In genomic region chr19:49911738-49912137, GRCm38 (mm10) we compare ENCODE assay signal across 22 mouse cellular contexts.
DNase-seq lines count a peak whose midpoint lies in the region; ATAC-seq and TF ChIP-seq lines count a peak whose summit lies in the region.
"Had no signal": no experiment of that assay in that cellular context is flagged by ENCODE, and none has a peak within 500 bp of the region (broad histone marks: within the 10 kb centered on the region; RNA-seq: fewer than 3 reads in every experiment).

No protein-coding gene starts in this region.

- POLR2A ChIA-PET in Patski (lab: Charles Lee): no interaction called here

- H3K27ac ChIP-seq in kidney, postnatal 0 days: no peak overlapping the region
- H3K27ac ChIP-seq in kidney, embryonic 15.5 days: no peak overlapping the region

- H3K9me3 ChIP-seq in kidney, postnatal 0 days (replicated peaks; ENCODE audit: low read length): no peaks in the 10 kb centered on the region
- H3K9me3 ChIP-seq in kidney, embryonic 15.5 days (replicated peaks): no peaks in the 10 kb centered on the region

- H3K9ac ChIP-seq in kidney, postnatal 0 days (ENCODE audit: low read depth, low read length): no peak overlapping the region
- H3K9ac ChIP-seq in kidney, embryonic 15.5 days: no peak overlapping the region

- H3K4me1 ChIP-seq in kidney, postnatal 0 days (replicated peaks; ENCODE audit: insufficient read depth, low read length): no peaks in the 10 kb centered on the region
- H3K4me1 ChIP-seq in kidney, embryonic 15.5 days: no peaks in the 10 kb centered on the region

- CTCF ChIA-PET in Patski (lab: Charles Lee): no interaction called here

- no peaks in the 10 kb centered on the region for H3K27me3 ChIP-seq in kidney, postnatal 0 days (ENCODE audit: insufficient read depth, low read length)
- no peaks in the 10 kb centered on the region for H3K27me3 ChIP-seq in kidney, embryonic 15.5 days
- no peaks in the 10 kb centered on the region for H3K27me3 ChIP-seq in Patski
- H3K27me3 ChIP-seq: CH12.LX had no signal

- TF ChIP-seq CTCF in kidney, postnatal 0 days (IDR thresholded peaks at IDR 0.05; ENCODE audit: low read depth): no peak
- TF ChIP-seq CTCF in Patski (IDR thresholded peaks at IDR 0.05): no peak

- no peak for ATAC-seq in kidney, postnatal 0 days (replicated peaks; ENCODE audit: low FRiP score, low read depth)
- no peak for ATAC-seq in kidney, embryonic 15.5 days (replicated peaks; ENCODE audit: low FRiP score)
- peak; percentile 70 for ATAC-seq in Patski
- ATAC-seq: activated CD4-positive, CD25-positive, alpha-beta regulatory T cell, adult 4 months; CD4-positive, CD25-positive, alpha-beta regulatory T cell, adult 4 months had no signal

- H3K4me2 ChIP-seq in kidney, postnatal 0 days (ENCODE audit: low read length): no peak overlapping the region
- H3K4me2 ChIP-seq in kidney, embryonic 15.5 days: no peak overlapping the region

- no peak overlapping the region for H3K4me3 ChIP-seq in kidney, postnatal 0 days (replicated peaks; ENCODE audit: low read depth, low read length)
- no peak overlapping the region for H3K4me3 ChIP-seq in kidney, embryonic 15.5 days (replicated peaks)

- 45% methylated on average over 3 of the region's 3 CpGs for WGBS in kidney, postnatal 0 days
- WGBS in kidney, embryonic 15.5 days: 57% methylated on average over 3 of the region's 3 CpGs

- peak; percentile 23 for DNase-seq in kidney, postnatal 0 days (ENCODE audit: low spot score)
- peak; percentile 62 for DNase-seq in Muller cell, postnatal 12 days (ENCODE audit: inconsistent ontology term)
- DNase-seq in Patski (ENCODE audit: low read depth, low spot score): peak; percentile 35
- no peak for DNase-seq in neural tube, embryonic 10.5 days (ENCODE audit: extremely low spot score, low spot score)
- no peak for DNase-seq in gastrocnemius, postnatal 10 days
- DNase-seq: adrenal gland, adult 2 months; adrenal gland, adult 8-10 months; adrenal gland, postnatal 10 days; adrenal gland, postnatal 14 days; adrenal gland, postnatal 25 days; adrenal gland, postnatal 36 days; B cell, adult 2 months; cerebellum, adult 11 months; cerebellum, adult 11-12 months; cerebellum, adult 18-20 months; cerebellum, adult 2 months; cerebellum, adult 8-10 months had no signal

- in situ Hi-C loops in Patski (cut with MboI; ENCODE audit: low pct_unique_long_range_greater_than_20kb): no loop called here

- no peaks in the 10 kb centered on the region for H3K36me3 ChIP-seq in kidney, postnatal 0 days (ENCODE audit: insufficient read depth, low read length)
- no peaks in the 10 kb centered on the region for H3K36me3 ChIP-seq in kidney, embryonic 15.5 days
- H3K36me3 ChIP-seq: G1E had no signal

Comparison
In these comparisons a context has a peak if more than half of its experiments do, and no peak if none do; other contexts are left out.
1. DNase-seq: peak in kidney, postnatal 0 days (single experiment), Muller cell, postnatal 12 days (single experiment) and Patski (single experiment); none in neural tube, embryonic 10.5 days (single experiment) and gastrocnemius, postnatal 10 days (single experiment).